Mouse (Mus musculus) Patski (cell line): ENCODE results near the gene Chrna9. TPM values are rescaled to one million over a fixed set of nuclear protein-coding genes. Genes with fewer than 3 reads are reported as not detected.

Experiments
- ATAC-seq: fragments of 100-300 bp; one replicate; pipeline ENCODE4 v1.8.0; 2021
- CTCF ChIA-PET: fragments of 350-600 bp; sonication (Branson Sonifier 250); formaldehyde crosslinking; loops from one replicate; lab custom pipeline; 2022; ENCODE audit warnings: inconsistent platforms; lab: Charles Lee
- POLR2A ChIA-PET: fragments of 350-600 bp; sonication (Branson Sonifier 250); formaldehyde crosslinking; loops from one replicate; lab custom pipeline; 2022; ENCODE audit warnings: antibody characterized with exemption, inconsistent platforms; lab: Charles Lee
- DNase-seq: peaks from one replicate; pipeline ENCODE4 v3.0.0-alpha.2; 2011; ENCODE audit warnings: low read depth, low spot score
- H3K27me3 ChIP-seq: fragments of 371-371 bp; one replicate; pipeline ENCODE4 v1.5.1; 2021
- CTCF ChIP-seq: fragments of 100-300 bp; IDR thresholded peaks from one replicate; pipeline ENCODE4 v1.5.1; 2021
- in situ Hi-C: fragments of 300-500 bp; cut with MboI; formaldehyde crosslinking; loops from 3 replicates; pipeline ENCODE4 v1.11.1; 2018; ENCODE audit warnings: low pct_unique_long_range_greater_than_20kb, mixed read lengths
- polyA plus RNA-seq: library from polyadenylated mRNA; unstranded; gene quantifications from one replicate; pipeline ENCODE4 v1.2.3, GENCODE M21; 2021

Gene Chrna9
- polyA plus RNA-seq, 1 experiment from 2014 or later: not detected

GRCm38 (mm10) chr5:65933764-65934163 is 957 bp upstream of the Chrna9 start:
- no peaks in the 10 kb centered on the region for H3K27me3 ChIP-seq
- CTCF ChIA-PET: interaction anchor here (1.7 to 1.8 kb wide), 2 partner anchors 9 to 102 kb away, joined by 3 read pairs; no protein-coding TSS in a partner anchor
- no peak for DNase-seq
- TF ChIP-seq CTCF: no peak
- no peak for ATAC-seq
- POLR2A ChIA-PET: no interaction called here
- in situ Hi-C loops: loop anchor here (25.0 kb wide), 1 partner anchor 421 kb away; no protein-coding TSS in a partner anchor

- H3K27me3 ChIP-seq: no peaks in the 10 kb centered on the region
- in situ Hi-C loops: loop anchor here (25.0 kb wide), 1 partner anchor 425 kb away; no protein-coding TSS in a partner anchor
- ChIA-PET POLR2A (interaction anchor here (0.7 kb wide), 1 partner anchor 139 kb away, joined by 3 read pairs; no protein-coding TSS in a partner anchor), CTCF (interaction anchor here (0.7 to 4.9 kb wide), 14 partner anchors 9 to 176 kb away, joined by 3 to 40 read pairs (median 5); no protein-coding TSS in a partner anchor)
- TF ChIP-seq CTCF: no peak
- no peak for DNase-seq
- ATAC-seq: no peak
Observed at GRCm38 (mm10) chr5:65937011-65937726, 2.4 kb downstream of the Chrna9 start.

- TF ChIP-seq CTCF: peak; percentile 97
- POLR2A ChIA-PET: no interaction called here
Observed at GRCm38 (mm10) chr5:65937998-65938715, 3.4 kb downstream of the Chrna9 start.

GRCm38 (mm10) chr5:65941145-65941544 is 6.4 kb downstream of the Chrna9 start:
- POLR2A ChIA-PET: no interaction called here
- DNase-seq (no peak), ATAC-seq (no peak)
- no peak for TF ChIP-seq CTCF
- CTCF ChIA-PET: no interaction called here
- no peaks in the 10 kb centered on the region for H3K27me3 ChIP-seq
- in situ Hi-C loops: loop anchor here (5.0 to 25.0 kb wide), 2 partner anchors 124 to 429 kb away; no protein-coding TSS in a partner anchor

More at GRCm38 (mm10) chr5:65937998-65938715, 3.4 kb downstream of the Chrna9 start:
- H3K27me3 ChIP-seq: no peaks in the 10 kb centered on the region
- peak; percentile 82 for ATAC-seq
- in situ Hi-C loops: loop anchor here (25.0 kb wide), 1 partner anchor 426 kb away; no protein-coding TSS in a partner anchor
- CTCF ChIA-PET: interaction anchor here (0.6 to 4.9 kb wide), 15 partner anchors 10 to 177 kb away, joined by 3 to 40 read pairs (median 5); partner anchors contain the start of gene N4bp2
- DNase-seq: peak; percentile 46

GRCm38 (mm10) chr5:65949822-65950221 is 15.1 kb downstream of the Chrna9 start:
- ATAC-seq (no peak), DNase-seq (no peak)
- CTCF ChIA-PET: interaction anchor here (1.5 to 2.8 kb wide), 4 partner anchors 12 to 74 kb away, joined by 3 to 11 read pairs (median 4); no protein-coding TSS in a partner anchor
- no peaks in the 10 kb centered on the region for H3K27me3 ChIP-seq
- in situ Hi-C loops: loop anchor here (25.0 kb wide), 2 partner anchors 287 to 438 kb away; no protein-coding TSS in a partner anchor
- TF ChIP-seq CTCF: no peak
- POLR2A ChIA-PET: interaction anchor here (0.7 kb wide), 1 partner anchor 349 kb away, joined by 6 read pairs; no protein-coding TSS in a partner anchor

- in situ Hi-C loops: loop anchor here (25.0 kb wide), 1 partner anchor 287 kb away; no protein-coding TSS in a partner anchor
- H3K27me3 ChIP-seq: no peaks in the 10 kb centered on the region
- ChIA-PET POLR2A (interaction anchor here (0.6 kb wide), 1 partner anchor 16 kb away, joined by 4 read pairs; no protein-coding TSS in a partner anchor), CTCF (interaction anchor here (1.5 to 2.8 kb wide), 4 partner anchors 12 to 75 kb away, joined by 3 to 11 read pairs (median 4); no protein-coding TSS in a partner anchor)
- DNase-seq (peak; percentile 83), ATAC-seq (peak; percentile 51)
- TF ChIP-seq CTCF: no peak
Observed at GRCm38 (mm10) chr5:65950236-65950635, 15.5 kb downstream of the Chrna9 start.

GRCm38 (mm10) chr5:65950679-65951512 is 16.2 kb downstream of the Chrna9 start:
- TF ChIP-seq CTCF: no peak
- peak; percentile 38 for DNase-seq
- H3K27me3 ChIP-seq: no peaks in the 10 kb centered on the region
- ChIA-PET CTCF (interaction anchor here (0.7 to 2.8 kb wide), 6 partner anchors 12 to 127 kb away, joined by 3 to 11 read pairs (median 4); no protein-coding TSS in a partner anchor), POLR2A (interaction anchor here (0.6 to 0.9 kb wide), 2 partner anchors 9 to 15 kb away, joined by 3 to 4 read pairs; no protein-coding TSS in a partner anchor)
- in situ Hi-C loops: loop anchor here (25.0 kb wide), 1 partner anchor 286 kb away; no protein-coding TSS in a partner anchor
- ATAC-seq: peak; percentile 48

GRCm38 (mm10) chr5:65951513-65951909 is 16.8 kb downstream of the Chrna9 start:
- H3K27me3 ChIP-seq: no peaks in the 10 kb centered on the region
- ATAC-seq (no peak), DNase-seq (no peak)
- CTCF ChIA-PET: interaction anchor here (0.7 to 2.1 kb wide), 5 partner anchors 12 to 127 kb away, joined by 3 to 7 read pairs (median 4); no protein-coding TSS in a partner anchor
- TF ChIP-seq CTCF: peak; percentile 55
- in situ Hi-C loops: loop anchor here (25.0 kb wide), 1 partner anchor 286 kb away; no protein-coding TSS in a partner anchor
- POLR2A ChIA-PET: interaction anchor here (0.9 kb wide), 1 partner anchor 9 kb away, joined by 3 read pairs; no protein-coding TSS in a partner anchor
